Mouse (Mus musculus): Measurements from ENCODE around the gene Rpl35a. TPM values are rescaled to one million over a fixed set of nuclear protein-coding genes. Genes with fewer than 3 reads are reported as not detected.
A peak's percentile ranks its signal among the peaks of the same experiment; 100 is the strongest.

Rpl35a gene
- polyA plus RNA-seq, 1 experiment from 2014 or later, result 670 TPM

GRCm38 (mm10) chr16:33059471-33059870 is 3.2 kb downstream of the Rpl35a start:
- WGBS, result 87% methylated on average over 1 of the region's 1 CpGs
- Histone ChIP-seq H3K4me1 (ENCODE audit: insufficient read depth, low read depth, low read length) (peaks cover 9% of the 10 kb centered on the region), H3K4me2 (replicated peaks; ENCODE audit: low read depth, low read length) (no peak overlapping the region), H3K27ac (ENCODE audit: low read length) (no peak overlapping the region), H3K36me3 (ENCODE audit: insufficient read depth, low read length) (peaks cover 10% of the 10 kb centered on the region; the same call in 1 of the 2 replicates), H3K27me3 (replicated peaks; ENCODE audit: insufficient read depth, low read length) (no peaks in the 10 kb centered on the region), H3K4me3 (ENCODE audit: low read depth, low read length) (no peak overlapping the region), H3K9ac (replicated peaks; ENCODE audit: low read depth) (no peak overlapping the region), H3K9me3 (ENCODE audit: low read length) (no peaks in the 10 kb centered on the region)
- DNase-seq (ENCODE audit: low spot score) (no peak), ATAC-seq (no peak)
- TF ChIP-seq EP300 (IDR thresholded peaks at IDR 0.05), result no peak
- TF ChIP-seq CTCF (IDR thresholded peaks at IDR 0.05), result no peak

- peaks cover 10% of the 10 kb centered on the region; the same call in 1 of the 2 replicates for H3K36me3 ChIP-seq (ENCODE audit: insufficient read depth, low read length)
- H3K4me1 ChIP-seq (ENCODE audit: insufficient read depth, low read depth, low read length), result peaks cover 9% of the 10 kb centered on the region
- no peak overlapping the region for H3K4me2 ChIP-seq (replicated peaks; ENCODE audit: low read depth, low read length)
- H3K9ac ChIP-seq (replicated peaks; ENCODE audit: low read depth), result no peak overlapping the region
- H3K27me3 ChIP-seq (replicated peaks; ENCODE audit: insufficient read depth, low read length), result no peaks in the 10 kb centered on the region
- H3K4me3 ChIP-seq (ENCODE audit: low read depth, low read length), result no peak overlapping the region
- 82% methylated on average over 2 of the region's 2 CpGs for WGBS
- DNase-seq (ENCODE audit: low spot score) (no peak), ATAC-seq (no peak)
- TF ChIP-seq EP300 (IDR thresholded peaks at IDR 0.05) (no peak), CTCF (IDR thresholded peaks at IDR 0.05) (no peak)
- H3K27ac ChIP-seq (ENCODE audit: low read length), result no peak overlapping the region
- H3K9me3 ChIP-seq (ENCODE audit: low read length), result no peaks in the 10 kb centered on the region
These were observed 4.7 kb downstream of the Rpl35a start for GRCm38 (mm10) chr16:33060926-33061325.

GRCm38 (mm10) chr16:33061400-33061799 is 5.1 kb downstream of the Rpl35a start:
- TF ChIP-seq CTCF (IDR thresholded peaks at IDR 0.05), result no peak
- no peak for TF ChIP-seq EP300 (IDR thresholded peaks at IDR 0.05)
- WGBS, result 46% methylated on average over 11 of the region's 11 CpGs
- H3K4me2 ChIP-seq (replicated peaks; ENCODE audit: low read depth, low read length), result peak overlapping the region; percentile 94; the same call in 1 of the 2 replicates
- peaks cover 9% of the 10 kb centered on the region for H3K4me1 ChIP-seq (ENCODE audit: insufficient read depth, low read depth, low read length)
- H3K4me3 ChIP-seq (ENCODE audit: low read depth, low read length), result no peak overlapping the region
- no peaks in the 10 kb centered on the region for H3K9me3 ChIP-seq (ENCODE audit: low read length)
- H3K36me3 ChIP-seq (ENCODE audit: insufficient read depth, low read length), result peaks cover 10% of the 10 kb centered on the region; the same call in 1 of the 2 replicates
- H3K9ac ChIP-seq (replicated peaks; ENCODE audit: low read depth), result no peak overlapping the region
- H3K27ac ChIP-seq (ENCODE audit: low read length), result no peak overlapping the region
- no peak for ATAC-seq
- no peaks in the 10 kb centered on the region for H3K27me3 ChIP-seq (replicated peaks; ENCODE audit: insufficient read depth, low read length)
- no peak for DNase-seq (ENCODE audit: low spot score)

- ATAC-seq (peak; percentile 99), DNase-seq (ENCODE audit: low spot score) (peak; percentile 94)
- no peak for TF ChIP-seq EP300 (IDR thresholded peaks at IDR 0.05)
- TF ChIP-seq CTCF (IDR thresholded peaks at IDR 0.05), result no peak
- Histone ChIP-seq H3K4me3 (ENCODE audit: low read depth, low read length) (peak within 1 kb of the TSS; percentile 77), H3K27me3 (replicated peaks; ENCODE audit: insufficient read depth, low read length) (no peaks in the 10 kb centered on the region), H3K9me3 (ENCODE audit: low read length) (no peaks in the 10 kb centered on the region), H3K4me2 (replicated peaks; ENCODE audit: low read depth, low read length) (peak within 1 kb of the TSS; percentile 94), H3K4me1 (ENCODE audit: insufficient read depth, low read depth, low read length) (peaks cover 9% of the 10 kb centered on the region), H3K36me3 (ENCODE audit: insufficient read depth, low read length) (peaks cover 10% of the 10 kb centered on the region; the same call in 1 of the 2 replicates), H3K9ac (replicated peaks; ENCODE audit: low read depth) (peak within 1 kb of the TSS; percentile 44), H3K27ac (ENCODE audit: low read length) (peak within 1 kb of the TSS; percentile 75)
- under 1% methylated on average over 54 of the region's 64 CpGs for WGBS
These were observed 5.9 kb downstream of the Rpl35a start, which contains the start of gene Lmln for GRCm38 (mm10) chr16:33062024-33062681. Gene Lmln, plus strand, starts transcription at chr16:33062521.

GRCm38 (mm10) chr16:33062682-33063131 is 6.5 kb downstream of the Rpl35a start:
- WGBS, result under 1% methylated on average over 35 of the region's 35 CpGs
- no peak for TF ChIP-seq CTCF (IDR thresholded peaks at IDR 0.05)

GRCm38 (mm10) chr16:33063267-33063666 is 7.0 kb downstream of the Rpl35a start:
- H3K27me3 ChIP-seq (replicated peaks; ENCODE audit: insufficient read depth, low read length), result no peaks in the 10 kb centered on the region
- no peak for ATAC-seq
- peak overlapping the region; percentile 77; the same call in 1 of the 2 replicates for H3K4me3 ChIP-seq (ENCODE audit: low read depth, low read length)
- H3K9me3 ChIP-seq (ENCODE audit: low read length), result no peaks in the 10 kb centered on the region
- DNase-seq (ENCODE audit: low spot score), result peak; percentile 51
- peaks cover 5% of the 10 kb centered on the region; the same call in 1 of the 2 replicates for H3K36me3 ChIP-seq (ENCODE audit: insufficient read depth, low read length)
- peak overlapping the region; percentile 22; the same call in 1 of the 2 replicates for H3K27ac ChIP-seq (ENCODE audit: low read length)
- H3K9ac ChIP-seq (replicated peaks; ENCODE audit: low read depth), result peak overlapping the region; percentile 44; the same call in 1 of the 2 replicates
- TF ChIP-seq EP300 (IDR thresholded peaks at IDR 0.05) (no peak), CTCF (IDR thresholded peaks at IDR 0.05) (no peak)
- WGBS, result 15% methylated on average over 7 of the region's 7 CpGs
- H3K4me1 ChIP-seq (ENCODE audit: insufficient read depth, low read depth, low read length), result peaks cover 4% of the 10 kb centered on the region
- peak overlapping the region; percentile 94 for H3K4me2 ChIP-seq (replicated peaks; ENCODE audit: low read depth, low read length)

More at GRCm38 (mm10) chr16:33062682-33063131, 6.5 kb downstream of the Rpl35a start:
- peak overlapping the region; percentile 44 for H3K9ac ChIP-seq (replicated peaks; ENCODE audit: low read depth)
- ATAC-seq (peak; percentile 65), DNase-seq (ENCODE audit: low spot score) (peak; percentile 71)
- no peaks in the 10 kb centered on the region for H3K9me3 ChIP-seq (ENCODE audit: low read length)
- peaks cover 9% of the 10 kb centered on the region for H3K4me1 ChIP-seq (ENCODE audit: insufficient read depth, low read depth, low read length)
- H3K27me3 ChIP-seq (replicated peaks; ENCODE audit: insufficient read depth, low read length), result no peaks in the 10 kb centered on the region
- H3K4me2 ChIP-seq (replicated peaks; ENCODE audit: low read depth, low read length), result peak overlapping the region; percentile 94
- peak overlapping the region; percentile 77 for H3K4me3 ChIP-seq (ENCODE audit: low read depth, low read length)
- peaks cover 10% of the 10 kb centered on the region; the same call in 1 of the 2 replicates for H3K36me3 ChIP-seq (ENCODE audit: insufficient read depth, low read length)
- peak overlapping the region; percentile 75 for H3K27ac ChIP-seq (ENCODE audit: low read length)
